Mouse (Mus musculus) embryonic facial prominence, embryonic 11.5 days (tissue): ENCODE measurements around the gene Gm20532. TPM values are rescaled to one million over a fixed set of nuclear protein-coding genes. Genes with fewer than 3 reads are reported as not detected.

Experiments used
- ATAC-seq: fragments of 200-750 bp; cut with Nextera tagmentation; replicated peaks from 2 replicates; pipeline ENCODE4 v1.8.0; 2017; ENCODE audit warnings: low read depth; ENCODE audit not compliant: insufficient number of reproducible peaks, low FRiP score, low TSS enrichment
- DNase-seq: peaks from one replicate; pipeline ENCODE4 v3.0.0-alpha.2; 2015; ENCODE audit warnings: low spot score
- H3K27ac ChIP-seq: fragments of 300-500 bp; sonication (generic); replicated peaks from 2 replicates; pipeline ENCODE4 v1.5.1; 2014; ENCODE audit warnings: mild to moderate bottlenecking, low read depth, low read length, control low read depth
- H3K27me3 ChIP-seq: fragments of 300-500 bp; sonication (generic); 2 replicates; pipeline ENCODE4 v1.6.1; 2014; ENCODE audit warnings: mild to moderate bottlenecking, low read length, moderate library complexity, mixed read lengths; ENCODE audit not compliant: control insufficient read depth, insufficient read depth
- H3K36me3 ChIP-seq: fragments of 300-500 bp; sonication (generic); replicated peaks from 2 replicates; pipeline ENCODE4 v1.6.1; 2014; ENCODE audit warnings: low read depth, mild to moderate bottlenecking, low read length, moderate library complexity, mixed read lengths; ENCODE audit not compliant: control insufficient read depth, insufficient read depth
- H3K4me1 ChIP-seq: fragments of 300-500 bp; sonication (generic); 2 replicates; pipeline ENCODE4 v1.6.1; 2014; ENCODE audit warnings: low read length, mixed read lengths; ENCODE audit not compliant: control insufficient read depth, insufficient read depth
- H3K4me2 ChIP-seq: fragments of 300-500 bp; sonication (generic); 2 replicates; pipeline ENCODE4 v1.6.1; 2014; ENCODE audit warnings: low read depth, mild to moderate bottlenecking, control low read depth, low read length, moderate library complexity
- H3K4me3 ChIP-seq: fragments of 300-500 bp; sonication (generic); 2 replicates; pipeline ENCODE4 v1.5.1; 2014; ENCODE audit warnings: low read depth, low read length, control low read depth
- H3K9ac ChIP-seq: fragments of 300-500 bp; sonication (generic); replicated peaks from 2 replicates; pipeline ENCODE4 v1.6.1; 2014; ENCODE audit warnings: mild to moderate bottlenecking, control low read depth, low read length
- H3K9me3 ChIP-seq: fragments of 300-500 bp; sonication (generic); replicated peaks from 2 replicates; pipeline ENCODE4 v1.6.1; 2016; ENCODE audit warnings: mild to moderate bottlenecking, low read length, inconsistent platforms, mixed read lengths; ENCODE audit not compliant: control insufficient read depth
- WGBS: fragments of 180-500 bp; shearing (Covaris S2); extraction: QIAGEN DNeasy Blood & Tissue Kit; methylation state at CpG from one replicate; pipeline ENCODE4 v1.1.7; 2014; 5-methylcytosine and 5-hydroxymethylcytosine counted together
- polyA plus RNA-seq: library from polyadenylated mRNA; unstranded; fragments of >200 nt; fragmentation: Nextera tagmentation; extraction: Ambion mirVana; gene quantifications from 2 replicates; pipeline ENCODE4 v1.2.1, GENCODE M21; 2014

Gene Gm20532
- polyA plus RNA-seq, 1 experiment from 2014 or later: not detected

DNA sequence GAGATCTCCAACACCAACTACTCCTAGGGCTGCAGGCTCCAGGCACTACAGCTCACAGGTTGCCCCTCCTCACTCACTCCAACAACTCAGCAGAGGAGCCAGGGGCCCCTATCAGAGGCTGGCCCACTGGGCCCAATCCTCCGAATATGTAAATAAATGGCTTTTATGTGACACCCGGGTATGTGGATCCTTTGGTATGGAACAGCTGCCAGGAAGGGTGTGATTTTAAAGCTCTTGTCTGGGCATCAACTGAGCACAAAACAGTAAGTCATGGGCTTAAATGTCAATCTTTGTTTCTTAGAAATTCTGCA lies 49.8 kb downstream of the Gm20532 start:
- Histone ChIP-seq H3K36me3 (peaks cover 13% of the 10 kb centered on the region), H3K4me3 (no peak overlapping the region), H3K9me3 (no peaks in the 10 kb centered on the region), H3K4me1 (no peaks in the 10 kb centered on the region; the same call in 1 of the 2 replicates), H3K27me3 (no peaks in the 10 kb centered on the region), H3K27ac (no peak overlapping the region), H3K9ac (no peak overlapping the region), H3K4me2 (no peak overlapping the region)
- no peak for ATAC-seq
- DNase-seq: no peak
- 55% methylated on average over 2 of the region's 2 CpGs for WGBS

DNA sequence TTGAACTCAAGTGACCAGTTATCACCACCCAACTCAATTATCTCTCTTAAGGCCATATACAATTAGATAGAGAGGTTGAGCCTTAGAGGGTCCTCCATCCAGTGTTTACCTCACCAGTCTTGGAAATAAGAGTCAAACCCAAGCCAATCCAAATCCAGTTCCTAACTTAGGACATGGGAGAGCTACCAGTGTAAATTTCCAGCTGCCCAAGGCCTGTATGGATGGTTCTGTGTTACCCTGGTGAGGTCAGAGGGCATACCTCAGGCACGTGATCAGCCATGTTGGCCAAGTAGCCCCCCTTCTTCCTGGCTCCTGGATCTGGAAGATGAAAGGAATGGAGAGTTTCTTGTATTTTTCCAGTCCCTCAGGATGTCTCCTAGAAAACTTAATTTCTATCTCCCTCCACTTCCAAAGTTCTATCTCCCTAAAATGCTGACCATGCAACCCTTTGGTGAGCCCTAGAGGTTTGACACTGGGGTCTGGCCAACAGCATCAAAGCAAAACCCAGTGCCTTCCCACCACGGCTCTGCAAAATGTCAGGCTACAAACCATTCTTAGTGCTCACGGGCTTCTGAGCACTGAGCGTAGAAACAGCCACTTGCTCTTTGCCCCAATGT lies 51.0 kb downstream of the Gm20532 start:
- Histone ChIP-seq H3K4me3 (no peak overlapping the region), H3K36me3 (peaks cover 13% of the 10 kb centered on the region), H3K27me3 (no peaks in the 10 kb centered on the region), H3K4me2 (no peak overlapping the region), H3K9ac (no peak overlapping the region), H3K9me3 (no peaks in the 10 kb centered on the region), H3K27ac (no peak overlapping the region), H3K4me1 (no peaks in the 10 kb centered on the region; the same call in 1 of the 2 replicates)
- ATAC-seq: no peak
- 75% methylated on average over 4 of the region's 4 CpGs for WGBS
- DNase-seq: no peak

DNA sequence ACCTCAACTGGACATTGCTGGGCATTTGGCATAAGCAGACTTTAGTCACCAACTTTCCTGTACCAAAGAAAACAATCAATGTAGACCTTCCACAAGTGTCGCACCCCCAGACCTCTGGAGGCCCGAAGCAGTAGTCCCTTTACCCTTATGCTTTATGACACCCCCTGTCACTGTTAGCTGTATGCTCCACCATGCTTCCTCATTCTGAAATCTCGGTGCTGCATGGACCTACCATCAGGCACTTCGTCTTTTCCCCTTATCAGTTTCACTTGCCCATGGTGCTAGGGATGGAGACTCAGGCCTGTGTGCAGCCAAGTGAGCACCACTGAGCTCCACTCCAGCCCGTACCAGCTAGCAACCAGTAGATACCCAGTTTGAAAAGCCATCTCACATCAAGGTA lies 51.6 kb downstream of the Gm20532 start:
- Histone ChIP-seq H3K4me3 (no peak overlapping the region), H3K9ac (no peak overlapping the region), H3K9me3 (no peaks in the 10 kb centered on the region), H3K27me3 (no peaks in the 10 kb centered on the region), H3K27ac (no peak overlapping the region), H3K4me2 (no peak overlapping the region; the same call in 1 of the 2 replicates), H3K4me1 (no peaks in the 10 kb centered on the region), H3K36me3 (peaks cover 13% of the 10 kb centered on the region)
- DNase-seq (no peak), ATAC-seq (no peak)
- 82% methylated on average over 5 of the region's 5 CpGs for WGBS

- WGBS: 68% methylated on average over 5 of the region's 5 CpGs
- Histone ChIP-seq H3K27me3 (no peaks in the 10 kb centered on the region), H3K9me3 (no peaks in the 10 kb centered on the region), H3K9ac (peak overlapping the region; percentile 80; the same call in 1 of the 2 replicates), H3K4me3 (peak overlapping the region; percentile 69), H3K36me3 (peaks cover 13% of the 10 kb centered on the region), H3K4me2 (peak overlapping the region; percentile 71), H3K4me1 (no peaks in the 10 kb centered on the region), H3K27ac (no peak overlapping the region)
- no peak for DNase-seq
- no peak for ATAC-seq
These were observed 52.1 kb downstream of the Gm20532 start for GRCm38 (mm10) chr2:26638572-26638971.

GRCm38 (mm10) chr2:26639083-26639482 lies 52.6 kb downstream of the Gm20532 start:
- H3K36me3 ChIP-seq: peaks cover 13% of the 10 kb centered on the region
- no peaks in the 10 kb centered on the region for H3K4me1 ChIP-seq
- H3K9ac ChIP-seq: peak overlapping the region; percentile 80
- H3K9me3 ChIP-seq: no peaks in the 10 kb centered on the region
- H3K27ac ChIP-seq: no peak overlapping the region
- ATAC-seq (no peak), DNase-seq (peak; percentile 49)
- H3K4me2 ChIP-seq: peak overlapping the region; percentile 71
- peak overlapping the region; percentile 69 for H3K4me3 ChIP-seq
- 11% methylated on average over 8 of the region's 8 CpGs for WGBS
- H3K27me3 ChIP-seq: no peaks in the 10 kb centered on the region

DNA sequence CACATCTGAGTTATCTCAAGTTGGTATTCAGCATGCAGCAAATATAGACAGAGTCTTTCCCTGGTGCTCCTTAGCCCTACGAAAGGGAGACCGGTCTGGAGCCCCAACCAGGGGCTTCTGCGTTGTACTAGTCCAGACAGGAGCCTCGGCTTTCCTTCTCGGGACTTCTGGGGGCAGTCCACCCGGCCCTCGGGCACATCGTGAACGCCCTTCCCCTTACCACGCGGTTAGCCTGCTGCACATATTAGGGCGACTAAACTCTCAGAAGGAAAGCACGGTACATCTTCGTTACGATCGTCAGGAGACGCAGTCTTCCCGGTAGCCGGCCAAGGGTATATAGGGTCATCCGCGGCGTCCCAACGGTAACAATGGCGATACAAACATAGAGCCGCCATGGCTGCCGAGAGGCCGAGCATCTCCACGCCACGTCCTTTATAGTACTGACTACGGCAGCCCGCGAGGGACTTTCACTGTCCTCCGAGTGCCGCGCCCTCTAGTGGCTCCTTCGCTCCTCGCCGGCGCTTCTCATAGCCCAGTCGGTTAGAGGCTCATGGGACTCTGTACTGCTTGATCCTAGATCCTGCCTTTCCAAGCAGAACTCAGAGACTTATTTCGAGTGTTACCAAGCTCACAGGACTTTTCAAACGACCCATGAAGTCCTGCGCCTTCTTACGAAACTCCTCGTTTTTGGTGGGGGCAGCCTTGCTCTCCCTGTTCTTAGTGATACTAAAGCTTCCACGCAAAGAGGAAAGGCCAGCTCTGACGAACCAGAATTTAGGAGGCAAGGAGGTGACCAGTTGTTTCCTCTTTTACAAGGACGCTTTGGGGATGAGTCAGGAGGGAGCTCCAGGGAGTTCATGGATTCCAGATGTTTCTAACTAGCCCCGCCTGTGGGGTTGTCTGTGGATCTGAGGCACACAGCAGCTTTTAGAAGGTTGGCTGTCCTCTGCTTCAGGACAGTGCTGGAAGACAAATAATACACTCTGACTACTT lies 53.7 kb downstream of the Gm20532 start:
- peak; percentile 67 for ATAC-seq
- peak overlapping the region; percentile 69 for H3K4me3 ChIP-seq
- 4% methylated on average over 49 of the region's 49 CpGs for WGBS

DNA sequence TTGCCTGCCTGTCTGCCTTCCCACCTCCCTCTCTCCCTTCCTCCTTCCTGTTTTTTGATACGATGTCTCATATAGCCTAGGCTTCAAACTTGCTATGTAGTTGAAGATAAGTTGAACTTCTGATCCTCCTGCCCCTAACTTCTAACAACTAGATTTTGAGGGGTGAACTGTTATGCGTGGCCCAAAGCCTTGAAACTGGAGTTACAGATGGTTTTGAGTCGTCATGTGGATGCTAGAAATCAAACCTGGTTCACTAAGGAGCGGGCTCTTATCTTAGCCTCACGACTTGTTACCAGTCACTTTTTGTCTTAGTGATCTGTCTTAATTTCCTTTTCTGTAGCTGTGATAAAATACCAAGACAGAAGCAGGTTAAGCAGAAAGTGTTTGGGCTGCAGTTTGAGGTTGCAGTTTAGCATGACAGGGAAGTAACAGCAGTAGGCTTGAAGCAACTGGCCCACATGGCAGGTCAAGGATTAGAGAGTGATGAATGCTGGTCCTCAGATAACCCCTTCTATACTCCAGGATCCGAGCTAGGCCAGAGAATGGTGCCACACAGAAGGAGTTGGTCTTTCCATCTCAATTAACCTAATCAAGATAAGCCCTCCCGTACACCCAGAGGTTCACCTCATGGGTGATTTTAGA lies 54.7 kb downstream of the Gm20532 start:
- Histone ChIP-seq H3K4me1 (no peaks in the 10 kb centered on the region), H3K4me2 (no peak overlapping the region), H3K27me3 (no peaks in the 10 kb centered on the region), H3K9ac (no peak overlapping the region), H3K27ac (no peak overlapping the region), H3K36me3 (peaks cover 6% of the 10 kb centered on the region), H3K9me3 (no peaks in the 10 kb centered on the region), H3K4me3 (no peak overlapping the region)
- no peak for ATAC-seq
- WGBS: 84% methylated on average over 7 of the region's 7 CpGs
- DNase-seq: no peak

More for the DNA sequence above, 53.7 kb downstream of the Gm20532 start:
- Histone ChIP-seq H3K9ac (peak overlapping the region; percentile 80), H3K4me1 (no peaks in the 10 kb centered on the region), H3K9me3 (no peaks in the 10 kb centered on the region), H3K27me3 (no peaks in the 10 kb centered on the region), H3K27ac (peak overlapping the region; percentile 23), H3K36me3 (peaks cover 13% of the 10 kb centered on the region), H3K4me2 (peak overlapping the region; percentile 71)
- peak; percentile 98 for DNase-seq
